Mouse (Mus musculus): ENCODE results near the gene Klf11.

DNA sequence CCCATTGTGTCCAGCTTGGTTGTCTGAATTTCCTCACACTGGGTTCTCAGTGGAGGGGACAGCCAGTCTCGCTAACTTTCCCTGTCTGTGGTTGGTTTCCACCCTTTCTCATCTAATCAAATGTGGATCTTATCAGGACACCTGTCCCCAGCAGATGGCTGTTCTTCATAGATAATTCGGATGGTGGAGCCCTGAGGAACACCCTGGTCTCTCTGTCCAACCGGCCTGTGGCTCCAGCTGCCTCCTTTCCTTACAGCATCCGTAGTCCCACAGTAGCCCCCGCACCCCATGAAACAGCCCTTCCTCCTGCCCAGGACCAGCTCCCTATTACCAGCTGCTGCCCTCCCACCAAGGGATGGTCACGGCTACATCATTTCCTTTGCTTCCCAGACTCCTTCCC is 5.2 kb upstream of the Klf11 start:
- no peak for TF ChIP-seq CTCF (IDR thresholded peaks at IDR 0.05; ENCODE audit: insufficient read depth, low read depth, low read length)
- TF ChIP-seq POLR2A (IDR thresholded peaks at IDR 0.05; ENCODE audit: insufficient read depth, low read depth, low read length), result no peak

Data from olfactory bulb, adult 2 months (tissue).